Mouse (Mus musculus): ENCODE results near the gene Parvb.

Gene Parvb

GRCm38 (mm10) chr15:84319393-84319792 lies 87.5 kb downstream of the Parvb start:
- Histone ChIP-seq H3K4me3 (replicated peaks; ENCODE audit: low read length) (no peak overlapping the region), H3K4me1 (replicated peaks; ENCODE audit: low read depth, low read length) (peaks cover 26% of the 10 kb centered on the region), H3K36me3 (ENCODE audit: insufficient read depth, low read length) (peaks cover 3% of the 10 kb centered on the region; the same call in 1 of the 2 replicates), H3K27me3 (ENCODE audit: insufficient read depth, low read length) (peaks cover 37% of the 10 kb centered on the region), H3K9me3 (ENCODE audit: low read length) (0 out of 2 replicates have a peak, but pooled peaks cover 3% of the 10 kb centered on the region)
- TF ChIP-seq CTCF (conservative IDR thresholded peaks at IDR 0.05; ENCODE audit: low read length) (no peak), NANOG (IDR thresholded peaks at IDR 0.05; ENCODE audit: borderline replicate concordance, low read length) (no peak), POU5F1 (IDR thresholded peaks at IDR 0.05; ENCODE audit: borderline replicate concordance, low read length) (no peak)

- peaks cover 59% of the 10 kb centered on the region for H3K27me3 ChIP-seq (ENCODE audit: insufficient read depth, low read length)
- H3K4me1 ChIP-seq (replicated peaks; ENCODE audit: low read depth, low read length), result peaks cover 28% of the 10 kb centered on the region
- H3K36me3 ChIP-seq (ENCODE audit: insufficient read depth, low read length), result no peaks in the 10 kb centered on the region; the same call in 1 of the 2 replicates
- no peak overlapping the region for H3K4me3 ChIP-seq (replicated peaks; ENCODE audit: low read length)
- no peak for TF ChIP-seq CTCF (conservative IDR thresholded peaks at IDR 0.05; ENCODE audit: low read length)
- TF ChIP-seq POU5F1 (IDR thresholded peaks at IDR 0.05; ENCODE audit: borderline replicate concordance, low read length), result no peak
- no peak for TF ChIP-seq NANOG (IDR thresholded peaks at IDR 0.05; ENCODE audit: borderline replicate concordance, low read length)
- no peaks in the 10 kb centered on the region for H3K9me3 ChIP-seq (ENCODE audit: low read length)
Observed at GRCm38 (mm10) chr15:84321544-84322174, 89.8 kb downstream of the Parvb start.

GRCm38 (mm10) chr15:84323966-84324869 lies 92.4 kb downstream of the Parvb start, which contains the start of gene Parvg:
Gene Parvg (plus strand): TSS chr15:84324026.
- Histone ChIP-seq H3K4me3 (replicated peaks; ENCODE audit: low read length) (no peak within 1 kb of the TSS), H3K27me3 (ENCODE audit: insufficient read depth, low read length) (peaks cover 81% of the 10 kb centered on the region), H3K9me3 (ENCODE audit: low read length) (no peaks in the 10 kb centered on the region), H3K4me1 (replicated peaks; ENCODE audit: low read depth, low read length) (peaks cover 30% of the 10 kb centered on the region), H3K36me3 (ENCODE audit: insufficient read depth, low read length) (no peaks in the 10 kb centered on the region)
- TF ChIP-seq CTCF (conservative IDR thresholded peaks at IDR 0.05; ENCODE audit: low read length) (no peak), NANOG (IDR thresholded peaks at IDR 0.05; ENCODE audit: borderline replicate concordance, low read length) (no peak), POU5F1 (IDR thresholded peaks at IDR 0.05; ENCODE audit: borderline replicate concordance, low read length) (no peak)

GRCm38 (mm10) chr15:84324870-84325553 lies 93.2 kb downstream of the Parvb start:
- H3K4me1 ChIP-seq (replicated peaks; ENCODE audit: low read depth, low read length), result peaks cover 30% of the 10 kb centered on the region
- no peaks in the 10 kb centered on the region for H3K9me3 ChIP-seq (ENCODE audit: low read length)
- TF ChIP-seq NANOG (IDR thresholded peaks at IDR 0.05; ENCODE audit: borderline replicate concordance, low read length) (no peak), POU5F1 (IDR thresholded peaks at IDR 0.05; ENCODE audit: borderline replicate concordance, low read length) (no peak), CTCF (conservative IDR thresholded peaks at IDR 0.05; ENCODE audit: low read length) (no peak)
- no peaks in the 10 kb centered on the region for H3K36me3 ChIP-seq (ENCODE audit: insufficient read depth, low read length)
- H3K27me3 ChIP-seq (ENCODE audit: insufficient read depth, low read length), result peaks cover 78% of the 10 kb centered on the region
- H3K4me3 ChIP-seq (replicated peaks; ENCODE audit: low read length), result peak overlapping the region; percentile 41

- peaks cover 73% of the 10 kb centered on the region for H3K27me3 ChIP-seq (ENCODE audit: insufficient read depth, low read length)
- TF ChIP-seq NANOG (IDR thresholded peaks at IDR 0.05; ENCODE audit: borderline replicate concordance, low read length), result no peak
- no peaks in the 10 kb centered on the region for H3K36me3 ChIP-seq (ENCODE audit: insufficient read depth, low read length)
- H3K4me3 ChIP-seq (replicated peaks; ENCODE audit: low read length), result peak overlapping the region; percentile 41
- peaks cover 30% of the 10 kb centered on the region for H3K4me1 ChIP-seq (replicated peaks; ENCODE audit: low read depth, low read length)
- H3K9me3 ChIP-seq (ENCODE audit: low read length), result no peaks in the 10 kb centered on the region
Observed at GRCm38 (mm10) chr15:84325736-84326135, 93.9 kb downstream of the Parvb start.

- Histone ChIP-seq H3K4me1 (replicated peaks; ENCODE audit: low read depth, low read length) (peaks cover 29% of the 10 kb centered on the region), H3K36me3 (ENCODE audit: insufficient read depth, low read length) (no peaks in the 10 kb centered on the region), H3K4me3 (replicated peaks; ENCODE audit: low read length) (no peak overlapping the region), H3K27me3 (ENCODE audit: insufficient read depth, low read length) (peaks cover 51% of the 10 kb centered on the region), H3K9me3 (ENCODE audit: low read length) (no peaks in the 10 kb centered on the region)
- TF ChIP-seq NANOG (IDR thresholded peaks at IDR 0.05; ENCODE audit: borderline replicate concordance, low read length) (no peak), CTCF (conservative IDR thresholded peaks at IDR 0.05; ENCODE audit: low read length) (no peak), POU5F1 (IDR thresholded peaks at IDR 0.05; ENCODE audit: borderline replicate concordance, low read length) (no peak)
Observed at GRCm38 (mm10) chr15:84328870-84329269, 97.0 kb downstream of the Parvb start.

GRCm38 (mm10) chr15:84329940-84330339 lies 98.1 kb downstream of the Parvb start:
- H3K27me3 ChIP-seq (ENCODE audit: insufficient read depth, low read length), result peaks cover 41% of the 10 kb centered on the region
- H3K4me3 ChIP-seq (replicated peaks; ENCODE audit: low read length), result no peak overlapping the region
- no peaks in the 10 kb centered on the region for H3K36me3 ChIP-seq (ENCODE audit: insufficient read depth, low read length)
- no peaks in the 10 kb centered on the region for H3K9me3 ChIP-seq (ENCODE audit: low read length)
- peaks cover 18% of the 10 kb centered on the region for H3K4me1 ChIP-seq (replicated peaks; ENCODE audit: low read depth, low read length)
- no peak for TF ChIP-seq POU5F1 (IDR thresholded peaks at IDR 0.05; ENCODE audit: borderline replicate concordance, low read length)
- TF ChIP-seq NANOG (IDR thresholded peaks at IDR 0.05; ENCODE audit: borderline replicate concordance, low read length), result no peak
- no peak for TF ChIP-seq CTCF (conservative IDR thresholded peaks at IDR 0.05; ENCODE audit: low read length)

GRCm38 (mm10) chr15:84331066-84331612 lies 99.3 kb downstream of the Parvb start:
- TF ChIP-seq NANOG (IDR thresholded peaks at IDR 0.05; ENCODE audit: borderline replicate concordance, low read length) (no peak), CTCF (conservative IDR thresholded peaks at IDR 0.05; ENCODE audit: low read length) (no peak), POU5F1 (IDR thresholded peaks at IDR 0.05; ENCODE audit: borderline replicate concordance, low read length) (no peak)
- Histone ChIP-seq H3K9me3 (ENCODE audit: low read length) (no peaks in the 10 kb centered on the region), H3K4me1 (replicated peaks; ENCODE audit: low read depth, low read length) (peaks cover 6% of the 10 kb centered on the region), H3K4me3 (replicated peaks; ENCODE audit: low read length) (no peak overlapping the region), H3K36me3 (ENCODE audit: insufficient read depth, low read length) (no peaks in the 10 kb centered on the region), H3K27me3 (ENCODE audit: insufficient read depth, low read length) (peaks cover 29% of the 10 kb centered on the region)
